In genomic region chr5:106458477-106459119, GRCm38 (mm10) we compare ENCODE assay signal across 8 mouse cellular contexts. TPM values are rescaled to one million over a fixed set of nuclear protein-coding genes. Genes with fewer than 3 reads are reported as not detected.
DNase-seq lines count a peak whose midpoint lies in the region; ATAC-seq and TF ChIP-seq lines count a peak whose summit lies in the region.

No protein-coding gene starts in this region.

- no peaks in the 10 kb centered on the region for H3K9me3 ChIP-seq in lung, embryonic 15.5 days
- no peaks in the 10 kb centered on the region for H3K9me3 ChIP-seq in heart, embryonic 15.5 days (replicated peaks)
- H3K9me3 ChIP-seq in liver, postnatal 0 days (ENCODE audit: low read length): no peaks in the 10 kb centered on the region

- no peaks in the 10 kb centered on the region for H3K36me3 ChIP-seq in lung, embryonic 15.5 days
- no peaks in the 10 kb centered on the region for H3K36me3 ChIP-seq in heart, embryonic 15.5 days
- no peaks in the 10 kb centered on the region for H3K36me3 ChIP-seq in liver, postnatal 0 days (replicated peaks; ENCODE audit: insufficient read depth, low read length)

- under 1% methylated on average over 52 of the region's 68 CpGs for WGBS in lung, embryonic 15.5 days
- 0% methylated on average over 55 of the region's 68 CpGs for WGBS in heart, embryonic 15.5 days
- WGBS in liver, postnatal 0 days (ENCODE audit: insufficient replicate concordance): 3% methylated on average over 44 of the region's 68 CpGs

- no peak overlapping the region for H3K27ac ChIP-seq in lung, embryonic 15.5 days
- H3K27ac ChIP-seq in heart, embryonic 15.5 days: no peak overlapping the region
- no peak overlapping the region for H3K27ac ChIP-seq in liver, postnatal 0 days (ENCODE audit: low read depth)

- H3K4me1 ChIP-seq in lung, embryonic 15.5 days: peaks cover 23% of the 10 kb centered on the region
- H3K4me1 ChIP-seq in heart, embryonic 15.5 days (replicated peaks): peaks cover 33% of the 10 kb centered on the region
- peaks cover 6% of the 10 kb centered on the region for H3K4me1 ChIP-seq in liver, postnatal 0 days (ENCODE audit: insufficient read depth)

- peak; percentile 72; the same call in 1 of the 2 replicates for ATAC-seq in lung, embryonic 15.5 days (ENCODE audit: borderline replicate concordance, extremely low read depth, low FRiP score, low TSS enrichment)
- peak; percentile 42 for ATAC-seq in heart, embryonic 15.5 days (replicated peaks; ENCODE audit: insufficient number of reproducible peaks, insufficient read depth, low FRiP score, low read depth)
- 0 out of 2 replicates have a peak, but pooled peaks have one; percentile 13 for ATAC-seq in liver, postnatal 0 days

- peaks cover 97% of the 10 kb centered on the region for H3K27me3 ChIP-seq in lung, embryonic 15.5 days
- H3K27me3 ChIP-seq in heart, embryonic 15.5 days: peaks cover 97% of the 10 kb centered on the region
- H3K27me3 ChIP-seq in liver, postnatal 0 days (ENCODE audit: insufficient read depth, low read length): peaks cover 98% of the 10 kb centered on the region

- no peak for DNase-seq in lung, postnatal 10 days
- DNase-seq in cerebellum, adult 9-10 months: peak; percentile 87
- DNase-seq in liver, postnatal 0 days: no peak
- DNase-seq in urinary bladder, adult 2 months (ENCODE audit: low spot score): no peak
- no peak for DNase-seq in urinary bladder, postnatal 25 days (ENCODE audit: low spot score)
- DNase-seq in layer of hippocampus, adult 8-10 months (ENCODE audit: low spot score in 2 of 2): no peak

- no peak for TF ChIP-seq EP300 in liver, postnatal 0 days (IDR thresholded peaks at IDR 0.05; ENCODE audit: low read depth)

- H3K4me2 ChIP-seq in lung, embryonic 15.5 days: peak overlapping the region; percentile 95
- H3K4me2 ChIP-seq in heart, embryonic 15.5 days: peak overlapping the region; percentile 95
- peak overlapping the region; percentile 60 for H3K4me2 ChIP-seq in liver, postnatal 0 days (ENCODE audit: low read depth, low read length)

- H3K9ac ChIP-seq in lung, embryonic 15.5 days: no peak overlapping the region
- no peak overlapping the region for H3K9ac ChIP-seq in heart, embryonic 15.5 days
- H3K9ac ChIP-seq in liver, postnatal 0 days (replicated peaks): no peak overlapping the region

- no peak for TF ChIP-seq CTCF in liver, postnatal 0 days (IDR thresholded peaks at IDR 0.05; ENCODE audit: low read depth)

- peak overlapping the region; percentile 45 for H3K4me3 ChIP-seq in lung, embryonic 15.5 days
- H3K4me3 ChIP-seq in heart, embryonic 15.5 days: peak overlapping the region; percentile 56
- peak overlapping the region; percentile 40 for H3K4me3 ChIP-seq in liver, postnatal 0 days (ENCODE audit: low read depth, low read length)

RNA-seq across cellular contexts. Expression of gene Barhl2, which starts 0.6 kb away (rescaled TPM):
- not detected in 2 replicates for polyA plus RNA-seq in lung, embryonic 15.5 days (2015; fragmentation: Nextera tagmentation; extraction: Ambion mirVana)
- not detected in 2 replicates for polyA plus RNA-seq in heart, embryonic 15.5 days (2015; fragmentation: Nextera tagmentation; extraction: Ambion mirVana)
- polyA plus RNA-seq in liver, postnatal 0 days (2015; fragmentation: Nextera tagmentation; extraction: Ambion mirVana): not detected in 2 replicates
- not detected in 2 replicates for polyA plus RNA-seq in urinary bladder, adult 2 months (2012; rRNA removed)
- total RNA-seq in layer of hippocampus, adult 8-10 months (2022): under 1 TPM in 1 of 4 experiments, not detected in 3; 0.14 TPM

Comparison
In these comparisons a context has a peak if more than half of its experiments do, and no peak if none do; other contexts are left out.
1. ATAC-seq: peak in every context shown above with its lines; median percentile 72 in lung, embryonic 15.5 days; 42 in heart, embryonic 15.5 days; 13 in liver, postnatal 0 days.